Mouse (Mus musculus) heart, embryonic 12.5 days (tissue): ENCODE results near the gene Myh4. TPM values are rescaled to one million over a fixed set of nuclear protein-coding genes. Genes with fewer than 3 reads are reported as not detected.

Experiments
- ATAC-seq: fragments of 200-750 bp; cut with Nextera tagmentation; 2 replicates; pipeline ENCODE4 v1.8.0; 2017; ENCODE audit warnings: moderate TSS enrichment, moderate library complexity; ENCODE audit not compliant: insufficient number of reproducible peaks, low FRiP score
- H3K27ac ChIP-seq: fragments of 300-500 bp; sonication (generic); 2 replicates; pipeline ENCODE4 v1.5.1; 2016; ENCODE audit warnings: mild to moderate bottlenecking, moderate library complexity; ENCODE audit not compliant: poor library complexity, severe bottlenecking
- H3K27me3 ChIP-seq: fragments of 300-500 bp; sonication (generic); replicated peaks from 2 replicates; pipeline ENCODE4 v1.6.1; 2016; ENCODE audit warnings: mild to moderate bottlenecking, moderate library complexity
- H3K36me3 ChIP-seq: fragments of 300-500 bp; sonication (generic); 2 replicates; pipeline ENCODE4 v1.6.1; 2016; ENCODE audit warnings: mild to moderate bottlenecking, moderate library complexity
- H3K4me1 ChIP-seq: fragments of 300-500 bp; sonication (generic); replicated peaks from 2 replicates; pipeline ENCODE4 v1.6.1; 2016; ENCODE audit warnings: mild to moderate bottlenecking
- H3K4me2 ChIP-seq: fragments of 300-500 bp; sonication (generic); 2 replicates; pipeline ENCODE4 v1.6.1; 2016; ENCODE audit warnings: mild to moderate bottlenecking, moderate library complexity
- H3K4me3 ChIP-seq: fragments of 300-500 bp; sonication (generic); 2 replicates; pipeline ENCODE4 v1.5.1; 2016; ENCODE audit warnings: mild to moderate bottlenecking
- H3K9ac ChIP-seq: fragments of 300-500 bp; sonication (generic); 2 replicates; pipeline ENCODE4 v1.6.1; 2016; ENCODE audit warnings: mild to moderate bottlenecking, moderate library complexity
- H3K9me3 ChIP-seq: fragments of 300-500 bp; sonication (generic); replicated peaks from 2 replicates; pipeline ENCODE4 v1.6.1; 2016; ENCODE audit warnings: mild to moderate bottlenecking, moderate library complexity
- WGBS: fragments of 180-500 bp; shearing (Covaris S2); methylation state at CpG from one replicate; pipeline ENCODE4 v1.1.7; 2016; 5-methylcytosine and 5-hydroxymethylcytosine counted together
- polyA plus RNA-seq: library from polyadenylated mRNA; unstranded; fragments of >200 nt; fragmentation: Nextera tagmentation; extraction: Ambion mirVana; gene quantifications from 2 replicates; pipeline ENCODE4 v1.2.1, GENCODE M21; 2016

Myh4 gene
- polyA plus RNA-seq, 1 experiment from 2014 or later, result not detected

DNA sequence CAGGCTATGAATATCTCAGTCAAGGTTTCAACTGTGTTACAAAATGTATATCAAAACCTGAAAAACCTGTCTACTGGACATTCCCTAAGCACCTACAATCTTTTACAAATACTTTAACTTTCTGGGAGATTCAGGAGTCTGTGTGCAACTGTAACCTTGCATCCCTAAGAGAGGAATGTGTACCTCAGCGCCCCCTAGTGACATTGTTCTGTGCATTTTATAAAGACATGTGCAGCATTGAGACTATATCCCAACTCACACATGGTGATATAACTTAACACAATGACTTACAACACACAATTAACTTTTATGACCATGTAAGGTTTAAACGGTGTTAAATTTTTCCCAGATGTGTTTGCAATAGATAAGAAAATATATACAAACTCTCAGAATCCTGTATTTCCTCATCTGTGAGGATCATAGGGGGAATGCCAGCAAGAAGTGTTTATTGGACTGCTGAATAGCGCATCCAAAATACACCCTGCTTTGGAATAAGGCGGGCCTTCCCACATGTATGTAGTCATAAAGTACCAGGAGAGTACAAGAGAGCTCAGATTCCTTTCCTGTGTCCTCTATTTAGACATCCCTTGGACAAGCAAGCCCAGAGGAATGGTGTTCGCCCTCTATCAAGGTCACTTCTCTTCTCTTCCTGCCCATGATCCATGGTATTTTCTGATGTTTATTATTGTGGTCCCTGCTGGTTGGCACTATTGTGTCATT, 2.0 kb upstream of the Myh4 start:
- H3K9ac ChIP-seq, result no peak overlapping the region
- no peak for ATAC-seq
- H3K4me3 ChIP-seq, result no peak overlapping the region
- H3K4me2 ChIP-seq, result no peak overlapping the region
- H3K27ac ChIP-seq, result no peak overlapping the region
- H3K27me3 ChIP-seq, result no peaks in the 10 kb centered on the region
- no peaks in the 10 kb centered on the region for H3K36me3 ChIP-seq
- no peaks in the 10 kb centered on the region for H3K9me3 ChIP-seq
- 63% methylated on average over 5 of the region's 5 CpGs for WGBS
- H3K4me1 ChIP-seq, result no peaks in the 10 kb centered on the region

DNA sequence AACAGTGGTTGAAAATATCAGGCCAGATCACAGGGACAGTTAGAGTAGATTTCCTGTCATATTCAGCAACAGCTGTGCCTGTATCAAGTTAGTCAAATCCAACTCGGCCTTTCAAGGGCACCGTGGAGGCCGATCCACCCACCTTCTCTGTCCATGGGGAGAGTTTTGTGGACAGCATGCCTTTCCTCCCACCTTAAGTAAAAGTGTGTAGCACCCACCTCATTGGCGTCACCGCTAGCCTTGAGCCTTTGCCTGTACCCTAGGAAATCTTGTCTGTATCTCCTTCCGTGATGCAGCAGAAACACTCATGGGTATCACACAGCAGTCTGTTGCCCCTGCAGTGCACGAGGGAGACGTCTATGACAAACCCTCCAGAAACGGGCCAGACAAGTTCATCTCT, 1.0 kb upstream of the Myh4 start:
- no peaks in the 10 kb centered on the region for H3K36me3 ChIP-seq
- no peaks in the 10 kb centered on the region for H3K9me3 ChIP-seq
- no peak overlapping the region for H3K27ac ChIP-seq
- no peak overlapping the region for H3K9ac ChIP-seq
- H3K4me2 ChIP-seq, result no peak overlapping the region
- H3K27me3 ChIP-seq, result no peaks in the 10 kb centered on the region
- WGBS, result 80% methylated on average over 9 of the region's 9 CpGs
- no peak for ATAC-seq
- H3K4me1 ChIP-seq, result no peaks in the 10 kb centered on the region
- H3K4me3 ChIP-seq, result no peak overlapping the region

DNA sequence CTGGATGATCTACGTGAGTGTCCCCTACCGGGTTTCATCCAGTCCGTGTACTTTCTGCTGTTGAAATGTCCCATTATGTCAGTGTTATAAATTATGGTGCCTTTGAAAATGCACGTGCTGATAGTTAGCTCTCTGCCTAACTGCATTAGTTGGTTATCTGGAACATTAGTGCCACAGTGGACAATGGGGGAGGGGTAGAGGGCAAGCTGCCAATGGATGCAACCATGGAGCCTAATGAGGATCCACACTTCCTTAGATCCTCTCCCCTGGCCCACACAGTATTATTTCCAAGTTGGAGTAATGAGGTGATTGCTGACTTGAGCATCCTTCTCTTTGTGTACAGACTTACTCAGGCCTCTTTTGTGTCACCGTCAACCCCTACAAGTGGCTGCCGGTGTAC, 3.2 kb downstream of the Myh4 start:
- Histone ChIP-seq H3K9ac (no peak overlapping the region), H3K36me3 (no peaks in the 10 kb centered on the region), H3K27me3 (no peaks in the 10 kb centered on the region), H3K4me3 (no peak overlapping the region), H3K4me2 (no peak overlapping the region), H3K9me3 (no peaks in the 10 kb centered on the region), H3K27ac (no peak overlapping the region), H3K4me1 (no peaks in the 10 kb centered on the region)
- no peak for ATAC-seq
- 83% methylated on average over 6 of the region's 6 CpGs for WGBS

DNA sequence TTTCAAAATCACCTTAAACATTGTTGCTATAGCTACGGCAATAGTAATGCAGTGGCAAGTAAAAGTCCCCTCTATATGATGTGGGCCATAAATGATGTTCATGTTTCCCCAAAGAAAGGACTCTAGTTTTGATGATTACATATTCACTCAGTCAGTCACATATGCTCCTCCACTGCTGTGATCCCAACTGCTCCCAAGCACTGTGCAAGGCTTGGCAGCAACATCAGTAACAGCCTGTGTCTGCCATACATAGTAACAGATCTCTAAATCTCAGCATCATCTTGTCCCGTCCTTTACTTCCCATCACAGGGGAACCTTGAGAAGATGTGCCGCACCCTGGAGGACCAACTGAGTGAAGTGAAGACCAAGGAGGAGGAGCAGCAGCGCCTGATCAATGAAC, 15.9 kb downstream of the Myh4 start:
- H3K4me2 ChIP-seq, result no peak overlapping the region
- no peaks in the 10 kb centered on the region for H3K9me3 ChIP-seq
- H3K36me3 ChIP-seq, result no peaks in the 10 kb centered on the region
- H3K9ac ChIP-seq, result no peak overlapping the region
- no peak overlapping the region for H3K4me3 ChIP-seq
- peaks cover 5% of the 10 kb centered on the region; the same call in 1 of the 2 replicates for H3K27me3 ChIP-seq
- no peak overlapping the region for H3K27ac ChIP-seq
- 78% methylated on average over 4 of the region's 4 CpGs for WGBS
- ATAC-seq, result no peak
- H3K4me1 ChIP-seq, result no peaks in the 10 kb centered on the region

DNA sequence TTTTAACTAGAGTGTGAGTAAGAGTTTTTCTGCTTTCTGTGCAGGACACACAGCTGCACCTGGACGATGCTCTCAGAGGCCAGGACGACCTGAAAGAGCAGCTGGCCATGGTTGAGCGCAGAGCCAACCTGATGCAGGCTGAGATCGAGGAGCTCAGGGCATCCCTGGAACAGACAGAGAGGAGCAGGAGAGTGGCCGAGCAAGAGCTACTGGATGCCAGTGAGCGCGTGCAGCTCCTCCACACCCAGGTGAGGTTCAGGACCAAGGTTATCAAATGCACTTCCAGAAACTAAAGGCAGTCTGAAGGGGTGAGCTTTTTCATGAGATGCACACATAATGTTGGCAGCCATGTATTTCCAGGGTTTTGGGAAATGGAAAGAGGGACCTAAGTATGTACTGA, 19.2 kb downstream of the Myh4 start:
- no peaks in the 10 kb centered on the region for H3K4me1 ChIP-seq
- no peak overlapping the region for H3K27ac ChIP-seq
- no peak overlapping the region for H3K4me3 ChIP-seq
- peaks cover 5% of the 10 kb centered on the region; the same call in 1 of the 2 replicates for H3K27me3 ChIP-seq
- no peaks in the 10 kb centered on the region for H3K36me3 ChIP-seq
- H3K9ac ChIP-seq, result no peak overlapping the region
- H3K4me2 ChIP-seq, result no peak overlapping the region
- H3K9me3 ChIP-seq, result no peaks in the 10 kb centered on the region
- 83% methylated on average over 7 of the region's 7 CpGs for WGBS
- ATAC-seq, result no peak

DNA sequence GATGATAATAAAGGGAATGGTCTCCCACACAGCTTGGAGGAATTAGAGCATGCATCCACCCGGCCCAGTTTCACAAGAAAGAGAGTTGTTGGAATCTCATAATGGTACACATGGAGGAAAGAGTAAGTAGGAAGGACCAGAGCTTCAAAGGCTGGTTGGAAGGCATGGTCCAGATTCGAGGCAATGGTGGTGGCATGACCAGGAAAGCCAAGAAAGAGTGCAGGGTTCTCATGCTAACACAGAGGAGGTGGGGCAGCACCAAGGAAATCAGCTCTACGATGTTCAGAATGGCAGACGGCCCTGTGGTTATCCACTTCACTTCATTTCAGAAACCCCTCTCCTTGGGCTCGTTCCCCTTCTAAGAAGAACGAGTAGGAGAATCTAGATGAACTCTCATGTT, 23.1 kb downstream of the Myh4 start:
- no peak for ATAC-seq
- no peak overlapping the region for H3K9ac ChIP-seq
- no peak overlapping the region for H3K4me2 ChIP-seq
- H3K9me3 ChIP-seq, result no peaks in the 10 kb centered on the region
- no peaks in the 10 kb centered on the region for H3K4me1 ChIP-seq
- 74% methylated on average over 6 of the region's 6 CpGs for WGBS
- H3K27me3 ChIP-seq, result no peaks in the 10 kb centered on the region
- no peak overlapping the region for H3K27ac ChIP-seq
- H3K4me3 ChIP-seq, result no peak overlapping the region
- no peaks in the 10 kb centered on the region for H3K36me3 ChIP-seq

DNA sequence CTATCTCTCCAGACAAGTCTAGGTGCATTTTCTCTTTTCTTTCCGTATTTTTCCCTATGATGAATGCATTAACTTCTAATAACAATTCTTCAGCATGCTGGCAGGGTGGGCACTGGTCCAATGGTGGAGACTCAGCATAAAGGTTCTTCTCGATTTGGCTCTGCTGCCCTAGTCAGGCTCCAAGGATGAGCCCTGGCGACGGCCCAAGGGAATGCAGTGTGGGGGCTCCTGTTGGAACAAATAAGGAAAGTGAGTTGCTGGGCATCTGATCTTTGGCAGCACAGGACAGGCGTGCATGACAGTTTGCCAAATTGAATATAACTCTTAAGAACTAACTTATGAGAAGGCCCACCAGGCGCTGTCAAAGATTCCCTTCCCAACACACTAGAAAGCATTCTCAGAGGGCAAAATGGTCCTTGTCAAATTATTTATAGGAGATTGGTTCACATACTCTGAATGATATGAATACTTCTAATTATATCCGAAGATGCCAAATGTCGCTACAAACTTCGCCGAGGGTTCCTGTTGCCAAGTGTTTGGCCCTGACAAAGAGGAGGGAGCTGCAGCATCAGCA, 38.9 kb downstream of the Myh4 start, which contains the start of gene Myh8:
TSS of gene Myh8 (plus strand) at position 524 of the 574 bp plus-strand sequence.
- Histone ChIP-seq H3K27ac (no peak within 1 kb of the TSS), H3K36me3 (no peaks in the 10 kb centered on the region), H3K4me2 (no peak within 1 kb of the TSS), H3K27me3 (no peaks in the 10 kb centered on the region), H3K9me3 (no peaks in the 10 kb centered on the region), H3K4me3 (no peak within 1 kb of the TSS), H3K4me1 (no peaks in the 10 kb centered on the region), H3K9ac (no peak within 1 kb of the TSS)
- 75% methylated on average over 10 of the region's 10 CpGs for WGBS
- ATAC-seq, result no peak

DNA sequence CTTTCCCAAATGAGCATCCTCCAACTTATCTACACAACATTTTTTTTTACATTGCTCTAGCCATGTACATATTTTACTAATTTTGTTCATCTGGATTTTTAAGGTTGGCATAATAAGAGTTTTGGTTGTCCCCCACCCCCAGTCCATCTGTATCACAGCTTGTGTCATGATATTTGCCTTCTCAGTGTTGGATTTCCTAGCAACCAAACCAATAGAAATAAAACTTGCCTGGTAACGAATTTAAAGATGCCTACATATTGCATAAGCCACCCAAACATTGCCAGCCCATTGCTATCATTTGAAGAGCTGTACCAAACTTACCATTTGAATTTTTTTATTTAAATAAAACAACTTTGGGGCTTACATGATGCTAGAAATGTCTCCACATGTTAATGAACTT, 55.6 kb downstream of the Myh4 start:
- H3K27ac ChIP-seq, result no peak overlapping the region
- WGBS, result 76% methylated on average over 1 of the region's 1 CpGs
- H3K9me3 ChIP-seq, result 0 out of 2 replicates have a peak, but pooled peaks cover 3% of the 10 kb centered on the region
- no peak overlapping the region for H3K9ac ChIP-seq
- no peaks in the 10 kb centered on the region for H3K4me1 ChIP-seq
- ATAC-seq, result no peak
- no peak overlapping the region for H3K4me3 ChIP-seq
- H3K36me3 ChIP-seq, result no peaks in the 10 kb centered on the region
- H3K4me2 ChIP-seq, result no peak overlapping the region
- no peaks in the 10 kb centered on the region; the same call in 1 of the 2 replicates for H3K27me3 ChIP-seq

Other genes starting within 250 kb of the Myh4 start
- gene Tmem220, start 212.9 kb upstream of the Myh4 start, polyA plus RNA-seq, result 1.3 TPM in 2 replicates
- gene Adprm, start 185.4 kb upstream of the Myh4 start, polyA plus RNA-seq, result 20.1 and 21.2 TPM in 2 replicates
- 24.3 and 25.8 TPM in 2 replicates for gene Sco1, start 185.4 kb upstream of the Myh4 start, polyA plus RNA-seq
- gene Myh3, start 159.7 kb upstream of the Myh4 start, polyA plus RNA-seq, result 0.47 and 0.55 TPM in 2 replicates
- not detected in 2 replicates for gene Myh2, start 67.0 kb upstream of the Myh4 start, polyA plus RNA-seq
- 0.08 and 0.09 TPM in 2 replicates for gene Myh1, start 38.0 kb upstream of the Myh4 start, polyA plus RNA-seq
- 0.21 and 0.29 TPM in 2 replicates for gene Myh8, start 39.1 kb downstream of the Myh4 start, polyA plus RNA-seq
- gene Myh13, start 83.6 kb downstream of the Myh4 start, polyA plus RNA-seq, result 0.18 TPM in 1 of 2 replicates, not detected in the other
- 6.9 and 7.4 TPM in 2 replicates for gene Gas7, start 217.4 kb downstream of the Myh4 start, polyA plus RNA-seq